Mouse (Mus musculus): Measurements from ENCODE around the gene Foxp1. TPM values are rescaled to one million over a fixed set of nuclear protein-coding genes. Genes with fewer than 3 reads are reported as not detected.

The Foxp1 gene
- total RNA-seq, 2 experiments from 2014 or later = 133 to 135 TPM

DNA sequence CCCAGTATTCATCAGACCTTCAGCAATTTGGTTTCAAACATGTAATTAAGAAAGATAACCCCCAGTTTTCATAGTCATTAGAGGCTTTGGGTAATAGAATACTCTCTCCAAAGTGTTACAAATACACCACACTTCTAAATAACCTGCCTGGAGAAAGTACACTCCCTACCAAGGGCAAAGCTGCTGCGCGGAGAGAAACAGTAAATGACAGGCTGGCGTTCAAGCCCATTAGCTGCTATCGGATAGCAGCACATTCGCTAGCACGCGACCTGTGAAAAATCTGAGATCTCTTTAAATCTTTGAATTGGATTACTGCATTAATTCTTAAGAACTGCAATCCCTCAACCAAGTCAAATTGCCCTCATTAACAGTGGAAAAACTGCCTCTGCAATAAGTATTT lies 418.1 kb downstream of the Foxp1 start:
- no peak for DNase-seq (ENCODE audit: low spot score in 2 of 2)

DNA sequence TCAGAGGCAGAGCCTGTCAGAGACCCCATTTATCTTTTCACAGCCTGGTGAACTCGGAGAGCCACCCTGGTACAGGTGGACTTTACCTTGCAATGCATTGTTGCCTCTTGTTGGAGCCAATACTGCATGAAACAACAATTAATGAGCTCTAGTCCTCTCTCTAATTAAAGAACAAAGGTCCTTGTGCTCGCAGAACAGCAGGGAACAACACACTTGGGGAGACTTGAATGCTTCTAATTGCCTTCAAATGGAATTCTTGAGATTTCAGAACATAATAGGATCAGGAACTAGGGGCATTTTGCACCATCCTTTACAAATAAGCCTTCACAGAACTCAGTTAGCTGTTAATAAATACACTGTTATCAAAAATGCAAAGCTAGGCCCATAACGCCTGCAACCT lies 418.6 kb downstream of the Foxp1 start:
- no peak for DNase-seq (ENCODE audit: low spot score in 2 of 2)

DNA sequence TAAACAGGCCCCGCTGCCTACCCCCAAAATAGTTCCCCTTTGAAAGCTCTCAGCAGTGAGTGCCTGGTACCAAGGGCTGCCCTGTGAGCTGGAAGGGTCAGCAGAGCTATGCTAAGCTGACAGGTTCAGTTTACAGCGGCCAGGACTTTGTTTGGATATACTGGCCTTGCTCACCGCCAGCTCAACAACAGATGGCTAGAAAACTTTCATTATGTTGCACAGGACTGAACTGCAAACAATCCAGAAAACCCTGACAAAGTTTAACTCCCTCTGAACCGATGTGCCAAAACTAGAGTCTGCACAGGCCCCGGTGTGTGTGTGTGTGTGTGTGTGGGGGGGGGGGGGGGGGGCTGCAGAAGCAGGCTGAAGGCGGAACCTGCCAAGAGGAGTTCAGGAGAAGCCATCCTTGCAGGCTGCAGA lies 421.0 kb downstream of the Foxp1 start:
- no peak for DNase-seq (ENCODE audit: low spot score in 2 of 2)

DNA sequence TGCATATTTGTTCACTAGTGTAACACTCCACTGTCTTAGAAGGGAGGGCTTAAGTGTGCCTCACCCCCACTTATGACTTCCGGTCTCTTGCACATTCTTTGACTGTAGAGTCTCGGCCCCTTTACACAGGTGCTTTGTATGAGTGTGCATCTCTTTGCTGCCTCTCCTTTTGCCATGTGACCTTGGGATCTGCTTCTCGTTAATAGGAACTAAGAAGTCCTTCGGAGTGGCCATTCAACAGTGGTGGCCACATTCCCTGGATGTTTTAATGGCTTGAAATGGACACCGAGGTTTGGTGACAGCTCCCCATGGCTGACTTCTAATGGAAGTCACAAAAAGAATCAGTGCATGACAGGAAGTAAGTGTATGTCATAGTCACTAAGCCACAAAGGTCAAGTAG lies 422.2 kb downstream of the Foxp1 start:
- DNase-seq (ENCODE audit: low spot score in 2 of 2) = no peak

DNA sequence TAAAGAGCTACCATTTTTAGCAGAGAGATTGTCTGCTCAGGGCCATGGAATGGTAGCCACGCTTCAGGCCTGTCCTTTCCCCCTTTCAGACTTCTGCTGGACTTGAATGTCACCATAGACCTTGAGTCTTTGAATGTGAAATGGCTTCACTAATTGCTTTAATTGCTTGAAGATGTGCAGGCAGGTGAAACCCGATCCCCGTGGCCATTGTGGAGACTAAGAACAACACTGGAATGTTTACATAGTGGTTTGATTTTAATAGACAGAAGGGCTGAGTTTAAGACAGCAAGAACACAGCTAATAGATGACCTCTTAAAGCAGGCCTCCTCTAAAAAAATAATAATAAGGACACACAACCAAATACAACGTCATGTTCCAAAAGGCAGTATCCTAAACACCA lies 422.7 kb downstream of the Foxp1 start:
- no peak for DNase-seq (ENCODE audit: low spot score in 2 of 2)

DNA sequence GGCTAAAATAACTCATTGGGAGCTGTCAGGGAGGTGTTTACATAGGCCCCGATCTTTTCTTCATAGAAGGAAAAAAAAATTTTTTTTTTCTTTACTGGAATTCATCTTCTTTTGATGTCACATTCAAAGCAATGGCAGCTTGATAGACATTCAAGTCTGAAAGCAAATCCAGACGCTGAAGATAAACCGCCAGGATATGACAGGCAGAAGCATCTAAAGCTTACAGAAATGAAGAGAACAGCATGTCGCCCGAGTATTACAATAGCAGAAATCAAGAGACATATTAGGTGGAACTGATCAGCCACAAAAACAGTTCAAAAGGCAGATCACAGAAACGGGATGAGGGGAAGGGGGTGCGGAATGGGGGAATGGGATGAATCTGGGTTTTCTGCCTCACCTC lies 425.3 kb downstream of the Foxp1 start:
- DNase-seq (ENCODE audit: low spot score in 2 of 2) = no peak

DNA sequence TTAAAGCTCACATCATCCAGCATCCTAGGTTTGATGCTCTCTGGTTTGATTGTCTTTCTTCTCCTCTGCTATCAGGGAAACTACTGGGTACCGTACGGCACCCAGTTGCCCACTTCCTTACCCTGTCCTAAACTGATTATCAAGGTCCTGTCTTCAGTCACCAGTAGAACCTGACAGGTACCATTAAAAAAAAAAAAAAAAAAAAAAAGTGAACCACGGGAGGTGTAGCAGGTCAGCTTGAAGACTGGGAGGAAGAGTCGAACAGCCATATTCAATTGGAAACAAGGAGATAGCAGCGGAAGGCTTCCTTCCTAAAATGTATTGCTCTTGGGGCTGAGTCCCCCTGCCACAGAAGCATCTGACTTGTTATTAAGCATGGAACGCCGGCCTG lies 425.8 kb downstream of the Foxp1 start:
- DNase-seq (ENCODE audit: low spot score in 2 of 2) = no peak

DNA sequence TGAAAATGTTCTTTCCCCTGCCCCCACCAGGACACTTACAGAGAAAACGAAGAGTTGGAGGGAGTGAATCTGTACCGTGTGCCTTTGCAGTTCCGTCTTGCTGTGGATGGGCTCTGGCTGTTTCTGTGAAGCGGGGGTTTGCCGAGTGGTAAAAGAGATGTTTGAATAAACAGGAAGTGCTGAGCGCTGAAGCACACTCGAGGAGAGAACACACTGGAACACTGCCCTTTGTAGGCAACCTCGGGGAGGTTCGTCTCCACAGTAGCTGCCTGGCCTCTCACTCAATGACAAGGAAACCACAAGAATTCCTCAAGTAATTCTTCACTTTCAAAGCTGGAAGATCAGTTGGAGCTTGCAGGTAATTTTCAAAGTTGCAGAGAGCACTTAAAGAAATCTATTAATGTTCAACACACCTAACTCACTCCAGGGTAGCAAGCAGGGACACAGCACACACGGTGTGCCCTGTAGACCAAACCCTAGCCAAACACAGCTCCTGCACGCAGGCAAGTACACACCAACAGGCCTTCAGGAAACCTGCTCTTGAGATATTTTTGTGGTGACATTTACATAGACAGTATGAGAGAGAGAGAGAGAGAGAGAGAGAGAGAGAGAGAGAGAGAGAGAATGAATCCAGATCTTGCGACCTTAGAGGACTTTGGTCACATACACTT lies 426.3 kb downstream of the Foxp1 start:
- DNase-seq (ENCODE audit: low spot score in 2 of 2) = peak in 1 of 2 experiments; percentile 16

DNA sequence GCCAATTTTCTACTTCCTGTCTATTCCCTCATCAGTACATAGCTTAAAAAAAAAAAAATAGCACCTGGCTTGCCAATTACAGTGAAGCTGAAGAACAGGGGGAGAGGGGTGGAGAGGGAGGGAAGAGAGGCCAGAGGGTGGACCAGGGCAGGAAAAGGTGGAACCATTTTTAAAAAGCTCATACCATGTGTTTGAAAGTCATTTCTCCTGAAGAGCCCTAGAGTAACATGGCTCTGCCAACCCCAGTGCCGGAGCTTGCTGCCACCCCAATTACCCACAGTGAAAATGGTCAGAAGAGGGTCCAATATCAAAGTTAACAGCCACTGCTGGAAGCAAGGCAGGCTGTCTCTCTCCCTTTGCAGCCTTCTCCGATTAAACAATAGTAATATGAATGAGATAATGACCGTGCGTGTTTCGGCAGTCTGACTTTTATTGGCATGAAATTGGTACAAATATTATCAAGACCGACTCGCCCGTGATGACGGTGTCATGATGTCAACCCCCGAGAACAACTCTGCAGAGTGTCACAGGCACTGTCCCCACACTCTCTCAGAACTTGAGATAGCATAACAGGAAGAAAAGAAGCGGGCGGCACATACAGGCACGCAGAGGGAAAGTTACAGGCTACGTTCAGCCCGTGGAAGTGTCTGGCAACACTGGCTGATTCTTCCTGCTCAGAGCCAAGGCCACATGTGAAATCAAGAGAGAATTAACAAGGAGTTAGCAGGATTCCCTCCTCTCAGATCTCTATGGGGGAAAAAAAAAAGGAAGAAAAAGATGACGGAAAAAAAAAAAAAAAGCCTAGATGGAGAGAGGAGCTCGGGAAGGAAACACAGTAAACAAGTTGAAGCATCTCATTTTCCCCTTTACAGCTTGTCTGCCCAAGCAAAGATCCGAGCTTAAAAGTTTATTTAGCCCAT lies 427.1 kb downstream of the Foxp1 start:
- no peak for DNase-seq (ENCODE audit: low spot score in 2 of 2)

DNA sequence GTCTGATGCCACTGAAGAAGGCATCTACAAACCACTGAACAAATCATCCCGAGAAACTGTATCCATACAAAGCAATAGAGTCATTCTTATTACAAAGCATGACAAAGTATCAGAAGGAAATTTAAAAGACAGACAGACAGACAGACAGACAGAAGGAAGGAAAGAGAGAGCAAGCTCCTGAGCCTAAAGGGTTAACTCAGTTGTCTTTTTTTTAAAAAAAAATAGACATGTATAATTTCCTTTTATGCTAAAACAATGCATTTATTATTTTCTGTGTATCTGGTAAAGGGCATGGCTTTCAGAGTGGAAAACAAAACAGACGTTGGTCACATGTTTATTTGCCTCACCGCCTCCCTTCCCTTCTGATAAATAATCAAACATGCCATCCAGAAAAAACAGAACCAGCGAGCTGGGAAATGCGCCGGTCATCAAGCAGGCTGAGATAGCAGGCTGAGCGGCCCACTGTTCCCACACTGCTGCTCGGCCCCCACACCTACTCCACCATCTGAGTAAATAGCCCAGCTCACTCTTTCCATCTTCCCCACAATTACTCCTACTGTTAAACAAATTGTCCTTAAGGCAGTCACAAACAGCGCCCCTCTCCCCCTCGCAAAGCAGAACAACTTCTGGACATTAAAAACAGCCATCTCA lies 428.1 kb downstream of the Foxp1 start:
- peak in 1 of 2 experiments; percentile 27 for DNase-seq (ENCODE audit: low spot score in 2 of 2)

DNA sequence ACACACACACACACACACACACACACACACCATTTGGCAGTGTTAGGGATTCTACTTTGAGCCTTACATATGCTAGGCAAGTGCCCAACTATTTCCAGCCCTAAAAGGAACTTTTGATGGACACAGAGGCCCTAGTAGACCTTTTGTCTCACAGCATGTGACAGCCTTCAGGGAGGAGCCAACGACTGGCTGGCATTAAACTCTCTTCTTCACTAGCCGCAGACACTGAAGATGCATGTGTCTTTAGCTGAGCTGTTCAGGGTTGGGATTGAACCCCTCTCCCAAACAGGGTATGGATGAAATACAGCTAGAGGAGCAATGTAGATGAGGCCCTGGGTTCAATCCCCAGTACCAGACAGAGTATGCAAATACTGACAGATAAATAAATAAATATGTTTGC lies 428.7 kb downstream of the Foxp1 start:
- no peak for DNase-seq (ENCODE audit: low spot score in 2 of 2)

DNA sequence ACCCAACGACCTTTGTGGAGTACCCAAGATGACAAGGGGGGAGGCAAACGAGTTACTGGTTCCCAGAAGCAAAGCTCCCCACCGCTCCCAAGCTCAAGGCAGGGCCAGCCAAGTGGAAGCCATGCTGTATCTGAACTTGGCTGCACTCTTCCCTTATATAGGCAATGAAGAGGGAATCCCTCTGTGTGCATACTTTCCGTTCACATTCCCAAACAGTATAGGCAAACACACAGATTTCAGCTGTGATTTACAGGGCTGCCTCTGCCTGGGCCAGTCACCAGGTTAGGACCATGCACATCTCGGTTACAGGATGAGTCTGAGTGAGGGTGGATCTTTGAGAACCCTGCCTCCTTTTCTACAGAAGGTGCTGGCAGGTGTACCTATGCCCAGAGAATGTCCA lies 429.3 kb downstream of the Foxp1 start:
- no peak for DNase-seq (ENCODE audit: low spot score in 2 of 2)

DNA sequence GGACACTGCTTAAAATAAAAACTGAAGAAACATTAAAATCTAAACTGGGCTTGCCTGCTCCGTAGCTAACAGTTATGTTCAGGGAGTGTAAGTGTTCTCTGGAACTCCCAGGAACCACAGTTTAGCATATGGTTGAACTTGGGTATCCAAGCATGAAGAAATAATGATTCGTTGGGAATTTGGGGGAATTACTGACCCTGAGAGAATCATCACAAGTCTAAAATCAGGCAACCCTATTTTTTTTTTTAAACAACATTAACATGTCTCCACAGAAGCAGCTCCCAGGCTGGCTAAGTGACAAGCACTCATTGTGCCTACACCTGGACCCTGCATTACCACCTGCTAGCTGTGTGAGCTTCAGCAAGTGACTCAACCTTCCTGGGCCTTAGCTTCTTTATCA lies 430.7 kb downstream of the Foxp1 start:
- no peak for DNase-seq (ENCODE audit: low spot score in 2 of 2)

DNA sequence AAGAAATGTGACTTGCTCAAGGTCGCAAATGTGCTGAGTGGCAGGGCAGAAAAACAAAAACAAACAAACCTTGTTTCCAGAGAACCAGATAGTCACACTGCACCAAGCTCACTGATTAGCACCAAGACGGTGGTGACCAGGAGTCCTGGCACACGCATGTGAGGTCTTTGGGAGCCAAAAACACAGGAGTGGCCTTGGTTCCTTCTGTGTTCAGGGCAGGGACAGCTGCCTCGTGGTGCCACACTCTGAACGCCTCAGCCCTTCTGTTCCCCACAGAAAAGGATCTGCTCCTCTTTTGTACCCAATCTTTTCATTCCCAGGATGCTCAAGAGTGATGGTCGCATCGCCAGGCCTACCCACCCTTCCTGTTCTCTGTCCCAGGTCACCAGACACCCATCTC lies 434.9 kb downstream of the Foxp1 start:
- DNase-seq (ENCODE audit: low spot score in 2 of 2) = no peak

DNA sequence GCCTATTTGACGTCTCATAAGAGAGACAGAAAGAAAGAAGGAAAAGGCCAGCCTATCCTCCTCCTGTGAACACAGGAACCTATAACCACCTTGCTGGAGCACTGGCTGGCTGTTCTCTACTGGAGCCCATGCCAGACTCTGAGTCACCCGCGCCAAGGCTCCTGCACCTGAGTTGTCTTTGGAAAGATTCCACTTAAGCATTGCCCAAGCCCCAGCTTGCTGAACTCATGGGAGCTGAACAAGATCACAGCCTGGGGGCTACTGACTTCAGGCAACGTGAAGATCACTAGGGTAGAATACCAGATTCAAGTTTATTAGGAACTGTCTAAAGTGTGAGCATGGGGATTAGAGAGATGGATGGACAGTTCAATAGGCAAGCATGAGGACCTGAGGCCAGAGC lies 437.6 kb downstream of the Foxp1 start:
- no peak for DNase-seq (ENCODE audit: low spot score in 2 of 2)

DNA sequence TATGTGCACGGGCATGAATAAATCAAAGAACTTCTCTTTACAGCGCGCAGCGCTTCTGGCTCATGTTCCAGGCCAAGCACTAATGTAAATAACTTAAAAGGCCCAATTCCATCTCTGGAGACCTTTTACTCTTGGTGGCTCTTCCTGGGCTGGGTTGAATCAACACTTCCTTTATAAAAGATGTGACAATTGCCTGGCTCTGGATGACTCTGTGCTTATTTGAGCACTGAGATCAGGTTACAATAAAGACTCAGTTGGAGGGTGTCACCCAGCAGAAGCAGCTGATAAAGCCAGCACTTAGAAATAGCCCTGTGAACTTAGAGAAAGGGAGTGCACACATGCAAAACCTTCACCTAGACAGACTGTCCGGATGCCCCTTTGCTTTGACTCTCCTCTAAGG lies 441.3 kb downstream of the Foxp1 start:
- DNase-seq (ENCODE audit: low spot score in 2 of 2) = no peak

DNA sequence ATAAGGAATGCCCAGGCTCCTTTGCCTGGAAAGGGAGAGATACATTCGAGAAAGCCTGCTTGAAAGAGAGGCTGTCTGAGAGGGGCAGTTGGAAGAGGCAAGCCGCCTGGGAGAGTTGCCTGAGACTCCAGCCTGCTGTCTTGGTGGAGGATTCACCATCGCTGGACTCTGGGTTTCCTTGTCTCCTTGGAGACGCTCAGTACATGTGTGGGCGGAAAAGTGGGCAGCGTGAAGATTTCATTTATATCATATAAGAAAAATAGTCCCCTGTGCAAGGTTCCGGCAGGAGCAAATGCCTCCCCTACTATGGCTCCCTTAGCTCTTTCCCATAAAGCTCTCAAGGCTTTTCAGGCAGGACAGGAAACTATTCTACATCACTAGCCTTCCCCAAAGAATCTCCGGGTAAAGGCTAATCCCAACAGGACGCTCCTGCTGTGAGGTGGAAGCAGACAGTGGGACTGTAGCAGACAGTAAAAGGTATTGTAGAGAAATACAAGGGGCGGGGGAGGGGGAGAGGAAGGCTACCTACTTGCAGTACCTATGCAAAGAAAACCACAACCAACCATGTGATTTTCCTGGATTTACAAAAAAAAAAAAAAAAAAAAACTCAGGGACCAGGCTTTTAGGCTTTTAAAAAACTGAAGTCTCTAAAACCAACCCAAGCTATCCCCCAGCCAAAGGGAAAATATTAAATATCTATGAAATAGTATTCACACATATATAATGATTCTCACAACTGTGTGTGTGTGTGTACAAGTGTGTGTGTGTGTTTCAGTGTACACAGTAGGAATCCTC lies 443.3 kb downstream of the Foxp1 start:
- peak; percentile 69 to 80 for DNase-seq (ENCODE audit: low spot score in 2 of 2)

DNA sequence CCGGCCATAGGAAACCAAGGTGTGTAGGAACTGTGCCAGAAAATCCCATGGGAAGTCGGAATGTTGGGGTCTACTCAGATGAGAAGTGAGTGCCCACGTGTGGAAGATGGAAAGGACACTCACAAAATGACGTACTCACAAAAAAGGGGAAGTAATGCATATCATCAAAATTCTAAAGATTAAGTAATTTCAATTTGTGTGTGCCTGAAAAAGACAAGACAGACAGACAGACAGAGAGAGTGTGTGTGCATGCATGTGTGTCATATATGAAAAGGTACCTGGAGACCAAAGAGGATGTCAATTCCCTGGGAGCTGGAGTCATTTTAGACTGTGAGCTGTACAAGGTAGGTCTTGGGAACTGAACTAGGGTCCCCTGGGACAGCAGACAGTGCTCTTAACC lies 444.4 kb downstream of the Foxp1 start:
- no peak for DNase-seq (ENCODE audit: low spot score in 2 of 2)

DNA sequence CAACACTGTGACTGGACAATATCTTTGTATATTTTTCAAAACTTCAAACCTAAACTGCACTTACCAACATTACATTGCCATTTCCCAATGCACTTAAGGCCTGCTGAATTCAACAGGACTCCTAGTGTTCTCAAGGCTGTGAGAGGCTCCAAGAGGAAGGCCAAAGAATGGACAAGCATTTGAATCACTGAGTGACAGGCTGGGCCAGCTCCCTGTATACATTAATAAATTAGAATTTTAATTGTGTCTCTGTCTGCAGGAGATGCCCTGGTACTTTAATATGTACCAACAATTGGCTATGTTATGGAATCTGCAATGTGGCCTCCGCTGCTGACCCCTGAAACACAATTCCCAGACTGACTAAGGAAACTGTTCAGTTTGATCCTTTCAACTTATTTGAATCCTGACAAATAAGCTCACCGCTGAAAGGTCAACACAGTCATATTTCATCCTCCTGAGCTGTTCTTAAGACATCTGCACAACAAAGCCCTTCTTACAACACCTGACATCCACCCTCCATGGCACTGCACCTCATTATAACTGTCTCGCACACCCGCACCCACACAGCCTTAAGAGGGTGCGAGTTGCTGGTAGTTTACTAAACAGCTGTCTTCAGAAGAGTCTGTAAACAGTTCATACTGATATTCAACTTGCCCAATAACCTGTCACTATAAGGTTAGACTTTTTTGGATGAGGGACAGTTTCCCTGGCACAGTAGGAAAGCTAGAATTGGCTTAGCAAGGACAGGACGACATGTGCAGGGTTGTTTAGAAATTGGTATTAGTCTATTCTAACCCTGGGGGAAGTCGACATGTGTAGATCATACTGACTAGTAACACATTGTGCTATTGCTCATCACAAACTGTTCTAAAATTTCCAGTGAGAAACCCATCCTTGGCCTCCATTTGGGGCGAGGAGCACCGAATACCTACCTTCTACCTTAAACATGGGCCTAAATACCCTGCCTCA lies 448.9 kb downstream of the Foxp1 start:
- DNase-seq (ENCODE audit: low spot score in 2 of 2) = no peak

DNA sequence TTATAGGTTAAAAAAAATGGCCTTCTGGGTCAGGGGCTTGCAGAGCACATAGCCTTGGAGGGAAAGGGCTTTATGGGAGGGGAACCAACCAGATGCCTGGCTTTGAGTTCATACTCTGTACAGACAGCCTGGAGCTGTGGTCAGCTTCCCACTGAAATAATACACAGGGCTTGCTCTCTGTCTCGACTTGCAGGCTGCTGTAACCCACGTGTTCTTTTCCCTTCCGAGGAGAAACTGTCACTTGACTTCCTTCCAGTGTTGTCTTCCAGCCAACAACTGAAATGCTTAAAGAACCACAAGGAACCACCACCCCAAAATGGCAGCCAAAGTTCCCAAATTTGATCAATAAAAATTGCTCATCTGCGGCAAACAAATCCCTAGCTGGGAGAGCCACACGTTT lies 451.8 kb downstream of the Foxp1 start:
- DNase-seq (ENCODE audit: low spot score in 2 of 2) = no peak

Data from left cerebral cortex, adult 18-20 months (tissue).